Mouse (Mus musculus): ENCODE data around the gene Gch1. TPM values are rescaled to one million over a fixed set of nuclear protein-coding genes. Genes with fewer than 3 reads are reported as not detected.

Gch1 gene
- 12.0 and 12.4 TPM in 2 replicates for polyA plus RNA-seq (2015; fragmentation: Nextera tagmentation; extraction: Ambion mirVana)

GRCm38 (mm10) chr14:47188848-47189634 lies at the start of gene Gch1:
TSS of gene Gch1 (minus strand) at chr14:47189413.
- peak within 1 kb of the TSS; percentile 50 for H3K27ac ChIP-seq (replicated peaks)

GRCm38 (mm10) chr14:47237286-47237685 lies 48.1 kb upstream of the Gch1 start:
- TF ChIP-seq CTCF (IDR thresholded peaks at IDR 0.05; ENCODE audit: low read depth) (no peak), EP300 (optimal IDR thresholded peaks at IDR 0.05) (no peak)
- Histone ChIP-seq H3K9me3 (ENCODE audit: control insufficient read depth, low read length) (no peaks in the 10 kb centered on the region), H3K27me3 (ENCODE audit: control insufficient read depth, insufficient read depth, low read length) (no peaks in the 10 kb centered on the region), H3K4me3 (ENCODE audit: low read depth, low read length) (no peak overlapping the region), H3K9ac (ENCODE audit: low read length) (no peak overlapping the region), H3K27ac (replicated peaks) (no peak overlapping the region), H3K4me1 (replicated peaks; ENCODE audit: control insufficient read depth, insufficient read depth) (no peaks in the 10 kb centered on the region), H3K36me3 (ENCODE audit: control insufficient read depth, insufficient read depth, low read length) (peaks cover 3% of the 10 kb centered on the region), H3K4me2 (replicated peaks; ENCODE audit: low read depth) (no peak overlapping the region)
- ATAC-seq (ENCODE audit: low FRiP score, low TSS enrichment) (no peak), DNase-seq (ENCODE audit: low spot score) (no peak)
- WGBS, result 85% methylated on average over 4 of the region's 4 CpGs

More at GRCm38 (mm10) chr14:47188848-47189634, at the start of gene Gch1:
- no peak for TF ChIP-seq EP300 (optimal IDR thresholded peaks at IDR 0.05)
- TF ChIP-seq CTCF (IDR thresholded peaks at IDR 0.05; ENCODE audit: low read depth), result peak; percentile 35
- no peaks in the 10 kb centered on the region for H3K36me3 ChIP-seq (ENCODE audit: control insufficient read depth, insufficient read depth, low read length)
- peak within 1 kb of the TSS; percentile 98 for H3K4me2 ChIP-seq (replicated peaks; ENCODE audit: low read depth)
- ATAC-seq (ENCODE audit: low FRiP score, low TSS enrichment) (peak; percentile 80), DNase-seq (ENCODE audit: low spot score) (peak; percentile 82)
- under 1% methylated on average over 68 of the region's 68 CpGs for WGBS
- peak within 1 kb of the TSS; percentile 72 for H3K9ac ChIP-seq (ENCODE audit: low read length)
- peak within 1 kb of the TSS; percentile 63 for H3K4me3 ChIP-seq (ENCODE audit: low read depth, low read length)
- H3K9me3 ChIP-seq (ENCODE audit: control insufficient read depth, low read length), result no peaks in the 10 kb centered on the region
- H3K4me1 ChIP-seq (replicated peaks; ENCODE audit: control insufficient read depth, insufficient read depth), result no peaks in the 10 kb centered on the region
- no peaks in the 10 kb centered on the region for H3K27me3 ChIP-seq (ENCODE audit: control insufficient read depth, insufficient read depth, low read length)

GRCm38 (mm10) chr14:47236491-47236890 lies 47.3 kb upstream of the Gch1 start:
- WGBS, result 94% methylated on average over 7 of the region's 7 CpGs
- DNase-seq (ENCODE audit: low spot score), result no peak
- no peak overlapping the region for H3K27ac ChIP-seq (replicated peaks)
- H3K4me1 ChIP-seq (replicated peaks; ENCODE audit: control insufficient read depth, insufficient read depth), result no peaks in the 10 kb centered on the region
- no peaks in the 10 kb centered on the region for H3K27me3 ChIP-seq (ENCODE audit: control insufficient read depth, insufficient read depth, low read length)
- TF ChIP-seq EP300 (optimal IDR thresholded peaks at IDR 0.05), result no peak
- no peak for TF ChIP-seq CTCF (IDR thresholded peaks at IDR 0.05; ENCODE audit: low read depth)
- H3K4me2 ChIP-seq (replicated peaks; ENCODE audit: low read depth), result no peak overlapping the region
- H3K9me3 ChIP-seq (ENCODE audit: control insufficient read depth, low read length), result no peaks in the 10 kb centered on the region
- H3K4me3 ChIP-seq (ENCODE audit: low read depth, low read length), result no peak overlapping the region
- ATAC-seq (ENCODE audit: low FRiP score, low TSS enrichment), result no peak
- H3K36me3 ChIP-seq (ENCODE audit: control insufficient read depth, insufficient read depth, low read length), result peaks cover 3% of the 10 kb centered on the region
- H3K9ac ChIP-seq (ENCODE audit: low read length), result no peak overlapping the region

GRCm38 (mm10) chr14:47234526-47235250 lies 45.5 kb upstream of the Gch1 start:
- DNase-seq (ENCODE audit: low spot score), result no peak
- no peak overlapping the region for H3K27ac ChIP-seq (replicated peaks)
- H3K4me2 ChIP-seq (replicated peaks; ENCODE audit: low read depth), result no peak overlapping the region
- no peak overlapping the region for H3K4me3 ChIP-seq (ENCODE audit: low read depth, low read length)
- no peaks in the 10 kb centered on the region for H3K27me3 ChIP-seq (ENCODE audit: control insufficient read depth, insufficient read depth, low read length)
- H3K9me3 ChIP-seq (ENCODE audit: control insufficient read depth, low read length), result no peaks in the 10 kb centered on the region
- ATAC-seq (ENCODE audit: low FRiP score, low TSS enrichment), result no peak
- H3K36me3 ChIP-seq (ENCODE audit: control insufficient read depth, insufficient read depth, low read length), result no peaks in the 10 kb centered on the region
- H3K9ac ChIP-seq (ENCODE audit: low read length), result no peak overlapping the region
- H3K4me1 ChIP-seq (replicated peaks; ENCODE audit: control insufficient read depth, insufficient read depth), result no peaks in the 10 kb centered on the region
- WGBS, result 61% methylated on average over 5 of the region's 5 CpGs
- TF ChIP-seq EP300 (optimal IDR thresholded peaks at IDR 0.05), result no peak
- no peak for TF ChIP-seq CTCF (IDR thresholded peaks at IDR 0.05; ENCODE audit: low read depth)

- Histone ChIP-seq H3K4me2 (replicated peaks; ENCODE audit: low read depth) (no peak overlapping the region), H3K9me3 (ENCODE audit: control insufficient read depth, low read length) (no peaks in the 10 kb centered on the region), H3K4me1 (replicated peaks; ENCODE audit: control insufficient read depth, insufficient read depth) (no peaks in the 10 kb centered on the region), H3K9ac (ENCODE audit: low read length) (no peak overlapping the region), H3K27ac (replicated peaks) (no peak overlapping the region), H3K36me3 (ENCODE audit: control insufficient read depth, insufficient read depth, low read length) (no peaks in the 10 kb centered on the region), H3K4me3 (ENCODE audit: low read depth, low read length) (no peak overlapping the region), H3K27me3 (ENCODE audit: control insufficient read depth, insufficient read depth, low read length) (no peaks in the 10 kb centered on the region)
- 86% methylated on average over 3 of the region's 3 CpGs for WGBS
- ATAC-seq (ENCODE audit: low FRiP score, low TSS enrichment) (no peak), DNase-seq (ENCODE audit: low spot score) (no peak)
- TF ChIP-seq CTCF (IDR thresholded peaks at IDR 0.05; ENCODE audit: low read depth), result no peak
- no peak for TF ChIP-seq EP300 (optimal IDR thresholded peaks at IDR 0.05)
These were observed 44.8 kb upstream of the Gch1 start for GRCm38 (mm10) chr14:47234032-47234431.

GRCm38 (mm10) chr14:47233602-47234001 lies 44.4 kb upstream of the Gch1 start:
- ATAC-seq (ENCODE audit: low FRiP score, low TSS enrichment) (no peak), DNase-seq (ENCODE audit: low spot score) (no peak)
- Histone ChIP-seq H3K4me2 (replicated peaks; ENCODE audit: low read depth) (no peak overlapping the region), H3K9me3 (ENCODE audit: control insufficient read depth, low read length) (no peaks in the 10 kb centered on the region), H3K4me1 (replicated peaks; ENCODE audit: control insufficient read depth, insufficient read depth) (no peaks in the 10 kb centered on the region), H3K27ac (replicated peaks) (no peak overlapping the region), H3K36me3 (ENCODE audit: control insufficient read depth, insufficient read depth, low read length) (no peaks in the 10 kb centered on the region), H3K9ac (ENCODE audit: low read length) (no peak overlapping the region), H3K27me3 (ENCODE audit: control insufficient read depth, insufficient read depth, low read length) (no peaks in the 10 kb centered on the region), H3K4me3 (ENCODE audit: low read depth, low read length) (no peak overlapping the region)
- no peak for TF ChIP-seq EP300 (optimal IDR thresholded peaks at IDR 0.05)
- no peak for TF ChIP-seq CTCF (IDR thresholded peaks at IDR 0.05; ENCODE audit: low read depth)
- WGBS, result 63% methylated on average over 2 of the region's 2 CpGs
